Mouse (Mus musculus): Measurements from ENCODE around the gene Slc41a3.

DNA sequence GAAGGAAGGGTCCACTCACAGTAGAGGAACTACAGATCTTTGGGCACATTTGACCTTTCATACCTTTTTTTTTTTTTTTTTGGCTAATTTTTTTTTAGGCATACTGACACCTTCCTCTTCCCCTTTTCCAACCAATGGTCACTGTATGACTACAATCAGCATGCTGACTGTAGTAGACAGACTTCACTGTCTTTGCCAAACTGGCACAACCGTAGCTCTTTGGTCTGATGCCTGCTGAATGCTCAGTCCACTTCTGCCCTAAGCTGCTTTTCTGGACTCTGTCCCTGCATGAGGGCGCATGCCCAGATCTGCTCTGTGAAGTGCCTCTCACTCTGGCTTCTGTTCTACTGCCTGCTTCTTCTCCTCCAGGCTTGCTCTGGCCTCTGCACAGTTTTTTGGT, 6.9 kb upstream of the Slc41a3 start:
- TF ChIP-seq CTCF (IDR thresholded peaks at IDR 0.05) (no peak), EP300 (IDR thresholded peaks at IDR 0.05) (no peak)

All from lung, postnatal 0 days (tissue).